Mouse (Mus musculus) embryonic facial prominence, embryonic 14.5 days (tissue): ENCODE results near the gene Gm20721. TPM values are rescaled to one million over a fixed set of nuclear protein-coding genes. Genes with fewer than 3 reads are reported as not detected.
A peak's percentile ranks its signal among the peaks of the same experiment; 100 is the strongest.

Source experiments
- ATAC-seq: fragments of 200-750 bp; cut with Nextera tagmentation; 2 replicates; pipeline ENCODE4 v1.8.0; 2017; ENCODE audit warnings: low read depth, moderate number of reproducible peaks, moderate TSS enrichment
- DNase-seq: peaks from one replicate; pipeline ENCODE4 v3.0.0-alpha.2; 2015; ENCODE audit warnings: low spot score
- H3K27ac ChIP-seq: fragments of 300-500 bp; sonication (generic); replicated peaks from 2 replicates; pipeline ENCODE4 v1.5.1; 2014; ENCODE audit warnings: low read depth, mild to moderate bottlenecking, low read length, moderate library complexity
- H3K27me3 ChIP-seq: fragments of 300-500 bp; sonication (generic); replicated peaks from 2 replicates; pipeline ENCODE4 v1.6.1; 2014; ENCODE audit warnings: low read length; ENCODE audit not compliant: control insufficient read depth, insufficient read depth
- H3K36me3 ChIP-seq: fragments of 300-500 bp; sonication (generic); 2 replicates; pipeline ENCODE4 v1.6.1; 2014; ENCODE audit warnings: low read length, mixed read lengths; ENCODE audit not compliant: control insufficient read depth, insufficient read depth
- H3K4me1 ChIP-seq: fragments of 300-500 bp; sonication (generic); 2 replicates; pipeline ENCODE4 v1.6.1; 2014; ENCODE audit warnings: antibody characterized with exemption, low read length; ENCODE audit not compliant: control insufficient read depth, insufficient read depth
- H3K4me2 ChIP-seq: fragments of 300-500 bp; sonication (generic); 2 replicates; pipeline ENCODE4 v1.6.1; 2014; ENCODE audit warnings: low read depth, mild to moderate bottlenecking, low read length, moderate library complexity, mixed read lengths
- H3K4me3 ChIP-seq: fragments of 300-500 bp; sonication (generic); 2 replicates; pipeline ENCODE4 v1.5.1; 2014; ENCODE audit warnings: low read depth, mild to moderate bottlenecking, low read length
- H3K9ac ChIP-seq: fragments of 300-500 bp; sonication (generic); 2 replicates; pipeline ENCODE4 v1.6.1; 2014; ENCODE audit warnings: low read depth, mild to moderate bottlenecking, low read length, moderate library complexity, mixed read lengths
- H3K9me3 ChIP-seq: fragments of 300-500 bp; sonication (generic); 2 replicates; pipeline ENCODE4 v1.6.1; 2016; ENCODE audit warnings: low read length; ENCODE audit not compliant: control insufficient read depth
- WGBS: fragments of 180-500 bp; shearing (Covaris S2); extraction: QIAGEN DNeasy Blood & Tissue Kit; methylation state at CpG from one replicate; pipeline ENCODE4 v1.1.7; 2014; 5-methylcytosine and 5-hydroxymethylcytosine counted together
- polyA plus RNA-seq: library from polyadenylated mRNA; unstranded; fragments of >200 nt; fragmentation: Nextera tagmentation; extraction: Ambion mirVana; gene quantifications from 2 replicates; pipeline ENCODE4 v1.2.1, GENCODE M21; 2014

The Gm20721 gene
- polyA plus RNA-seq, 1 experiment from 2014 or later = 18.1 TPM

- H3K4me2 ChIP-seq = no peak overlapping the region
- peaks cover 49% of the 10 kb centered on the region for H3K27me3 ChIP-seq
- no peak overlapping the region for H3K9ac ChIP-seq
- 56% methylated on average over 12 of the region's 12 CpGs for WGBS
- H3K27ac ChIP-seq = no peak overlapping the region
- H3K9me3 ChIP-seq = peaks cover 40% of the 10 kb centered on the region
- DNase-seq (no peak), ATAC-seq (no peak)
- H3K4me1 ChIP-seq = peaks cover 4% of the 10 kb centered on the region; the same call in 1 of the 2 replicates
- H3K36me3 ChIP-seq = peaks cover 60% of the 10 kb centered on the region
- H3K4me3 ChIP-seq = no peak overlapping the region
Observed at GRCm38 (mm10) chr2:174288673-174289430, 57.7 kb downstream of the Gm20721 start.

DNA sequence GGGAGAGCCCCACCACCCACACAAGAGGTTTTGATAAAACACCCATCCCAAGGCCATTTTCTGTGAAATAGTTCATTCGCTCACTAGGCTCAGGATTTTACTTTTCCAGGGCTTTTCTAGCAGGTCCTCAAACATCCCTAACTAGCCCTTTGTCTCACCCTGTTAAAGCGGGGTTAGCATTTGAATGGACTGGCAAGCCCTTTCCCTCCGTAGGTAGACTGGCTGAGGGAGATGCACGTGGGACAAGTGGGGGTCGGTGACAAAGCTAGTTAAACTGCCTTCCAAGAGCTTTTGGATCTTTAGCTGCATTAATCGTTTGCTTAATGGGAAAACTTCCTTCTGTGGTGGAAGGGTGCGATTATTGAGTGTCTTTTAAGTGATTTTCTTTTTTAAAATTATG, 58.6 kb downstream of the Gm20721 start:
- ATAC-seq (no peak), DNase-seq (no peak)
- H3K4me1 ChIP-seq = no peaks in the 10 kb centered on the region; the same call in 1 of the 2 replicates
- H3K27ac ChIP-seq = no peak overlapping the region
- H3K4me2 ChIP-seq = no peak overlapping the region
- H3K36me3 ChIP-seq = peaks cover 62% of the 10 kb centered on the region
- 42% methylated on average over 7 of the region's 7 CpGs for WGBS
- peaks cover 55% of the 10 kb centered on the region for H3K27me3 ChIP-seq
- H3K9me3 ChIP-seq = peaks cover 40% of the 10 kb centered on the region
- H3K9ac ChIP-seq = no peak overlapping the region
- H3K4me3 ChIP-seq = peak overlapping the region; percentile 35

GRCm38 (mm10) chr2:174285921-174286470, 60.5 kb downstream of the Gm20721 start:
- no peak for ATAC-seq
- DNase-seq = no peak
- 54% methylated on average over 31 of the region's 34 CpGs for WGBS
- Histone ChIP-seq H3K36me3 (peaks cover 74% of the 10 kb centered on the region), H3K4me3 (peak overlapping the region; percentile 35), H3K27me3 (peaks cover 55% of the 10 kb centered on the region), H3K9me3 (peaks cover 40% of the 10 kb centered on the region), H3K4me2 (peak overlapping the region; percentile 49; the same call in 1 of the 2 replicates), H3K9ac (peak overlapping the region; percentile 52; the same call in 1 of the 2 replicates), H3K27ac (no peak overlapping the region), H3K4me1 (no peaks in the 10 kb centered on the region)

DNA sequence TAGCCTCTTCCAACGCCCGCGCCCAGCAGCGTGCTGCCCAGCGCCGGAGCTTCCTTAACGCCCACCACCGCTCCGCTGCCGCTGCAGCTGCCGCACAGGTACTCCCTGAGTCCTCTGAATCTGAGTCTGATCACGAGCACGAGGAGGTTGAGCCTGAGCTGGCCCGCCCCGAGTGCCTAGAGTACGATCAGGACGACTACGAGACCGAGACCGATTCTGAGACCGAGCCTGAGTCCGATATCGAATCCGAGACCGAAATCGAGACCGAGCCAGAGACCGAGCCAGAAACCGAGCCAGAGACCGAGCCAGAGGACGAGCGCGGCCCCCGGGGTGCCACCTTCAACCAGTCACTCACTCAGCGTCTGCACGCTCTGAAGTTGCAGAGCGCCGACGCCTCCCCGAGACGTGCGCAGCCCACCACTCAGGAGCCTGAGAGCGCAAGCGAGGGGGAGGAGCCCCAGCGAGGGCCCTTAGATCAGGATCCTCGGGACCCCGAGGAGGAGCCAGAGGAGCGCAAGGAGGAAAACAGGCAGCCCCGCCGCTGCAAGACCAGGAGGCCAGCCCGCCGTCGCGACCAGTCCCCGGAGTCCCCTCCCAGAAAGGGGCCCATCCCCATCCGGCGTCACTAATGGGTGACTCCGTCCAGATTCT, 61.6 kb downstream of the Gm20721 start:
- peak overlapping the region; percentile 52 for H3K9ac ChIP-seq
- H3K36me3 ChIP-seq = peaks cover 83% of the 10 kb centered on the region
- H3K27ac ChIP-seq = no peak overlapping the region
- WGBS = 64% methylated on average over 58 of the region's 58 CpGs
- peak overlapping the region; percentile 35 for H3K4me3 ChIP-seq
- DNase-seq (peak; percentile 62), ATAC-seq (peak; percentile 48)
- H3K4me1 ChIP-seq = no peaks in the 10 kb centered on the region
- H3K9me3 ChIP-seq = peaks cover 40% of the 10 kb centered on the region
- peak overlapping the region; percentile 49 for H3K4me2 ChIP-seq
- peaks cover 55% of the 10 kb centered on the region for H3K27me3 ChIP-seq

GRCm38 (mm10) chr2:174284011-174284410, 62.5 kb downstream of the Gm20721 start, which contains the start of gene Gnas:
Gnas (plus strand) TSS chr2:174284320.
- Histone ChIP-seq H3K27ac (no peak within 1 kb of the TSS), H3K4me1 (no peaks in the 10 kb centered on the region), H3K9me3 (peaks cover 40% of the 10 kb centered on the region), H3K4me2 (peak within 1 kb of the TSS; percentile 49), H3K9ac (peak within 1 kb of the TSS; percentile 52), H3K4me3 (peak within 1 kb of the TSS; percentile 35), H3K36me3 (peaks cover 91% of the 10 kb centered on the region), H3K27me3 (peaks cover 52% of the 10 kb centered on the region)
- ATAC-seq = peak; percentile 69
- WGBS = 49% methylated on average over 19 of the region's 19 CpGs
- peak; percentile 86 for DNase-seq

- H3K9me3 ChIP-seq = peaks cover 40% of the 10 kb centered on the region
- no peaks in the 10 kb centered on the region for H3K4me1 ChIP-seq
- no peak for DNase-seq
- no peak overlapping the region for H3K9ac ChIP-seq
- 47% methylated on average over 11 of the region's 11 CpGs for WGBS
- peaks cover 90% of the 10 kb centered on the region for H3K36me3 ChIP-seq
- H3K4me2 ChIP-seq = peak overlapping the region; percentile 49
- no peak overlapping the region for H3K27ac ChIP-seq
- peak overlapping the region; percentile 35 for H3K4me3 ChIP-seq
- peaks cover 49% of the 10 kb centered on the region for H3K27me3 ChIP-seq
- no peak for ATAC-seq
Observed at GRCm38 (mm10) chr2:174283341-174283740, 63.2 kb downstream of the Gm20721 start.

Other genes with a start within 250 kb of the Gm20721 start
- gene Npepl1, start 236.4 kb downstream of the Gm20721 start, polyA plus RNA-seq = 79.9 and 80.6 TPM in 2 replicates
- 2,600 and 2,666 TPM in 2 replicates for gene Gnas, start 62.4 kb downstream of the Gm20721 start, polyA plus RNA-seq
- gene Nelfcd, start 69.1 kb upstream of the Gm20721 start, polyA plus RNA-seq = 107 and 119 TPM in 2 replicates
- gene Ctsz, start 92.3 kb upstream of the Gm20721 start, polyA plus RNA-seq = 202 and 210 TPM in 2 replicates
- 1.6 and 2.9 TPM in 2 replicates for gene Tubb1, start 104.0 kb upstream of the Gm20721 start, polyA plus RNA-seq
- 834 and 939 TPM in 2 replicates for gene Atp5e, start 117.4 kb upstream of the Gm20721 start, polyA plus RNA-seq
- gene Prelid3b, start 126.4 kb upstream of the Gm20721 start, polyA plus RNA-seq = 116 and 132 TPM in 2 replicates